Mouse (Mus musculus) spleen, adult 2 months (tissue): ENCODE data around the gene Adora1.

Experiments
- CTCF ChIP-seq: fragments of 200-500 bp; IDR thresholded peaks from 2 replicates; pipeline ENCODE4 v1.5.1; 2011; ENCODE audit warnings: mild to moderate bottlenecking, inconsistent platforms; ENCODE audit not compliant: insufficient read depth, insufficient read length, insufficient replicate concordance; ENCODE audit errors: extremely low read depth
- POLR2A ChIP-seq: fragments of 200-500 bp; IDR thresholded peaks from 2 replicates; pipeline ENCODE4 v1.6.1; 2011; ENCODE audit warnings: low read depth, low read length, inconsistent platforms

DNA sequence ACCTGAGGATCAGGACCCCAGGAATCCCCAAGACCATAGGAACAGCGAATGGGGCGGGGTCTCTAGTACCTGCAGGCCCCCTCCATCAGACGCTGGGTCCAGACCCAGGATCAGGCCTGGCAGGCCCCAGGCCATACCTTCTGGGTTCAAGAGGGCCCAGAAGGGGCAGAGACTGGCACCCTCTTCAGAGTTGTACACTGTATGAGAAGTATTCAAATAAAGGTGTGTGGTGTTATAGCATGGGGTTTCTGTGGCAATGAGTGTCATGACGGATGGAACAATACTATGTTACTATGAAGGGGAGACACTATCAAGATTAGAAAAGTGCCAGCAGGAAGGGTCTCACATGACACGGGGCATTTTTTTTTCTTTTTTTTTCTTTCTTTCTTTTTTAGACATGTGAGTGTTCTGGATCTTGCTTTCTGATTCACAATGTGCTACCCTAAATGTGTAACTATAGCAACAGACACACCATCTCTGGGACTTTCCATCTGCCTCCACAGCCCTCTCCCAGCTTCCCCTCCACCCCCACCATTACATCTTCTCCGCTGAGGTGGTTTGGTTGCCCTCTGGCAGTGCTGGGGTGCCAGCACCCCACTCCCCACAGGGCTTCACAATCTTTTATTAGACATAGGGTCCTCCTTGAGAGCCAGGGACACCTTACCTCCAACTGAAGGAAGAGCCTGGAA lies 34.1 kb downstream of the Adora1 start:
- TF ChIP-seq CTCF = no peak
- no peak for TF ChIP-seq POLR2A
